Mouse (Mus musculus): ENCODE data around the gene Srgap1. TPM values are rescaled to one million over a fixed set of nuclear protein-coding genes. Genes with fewer than 3 reads are reported as not detected.
A peak's percentile ranks its signal among the peaks of the same experiment; 100 is the strongest.

The Srgap1 gene
- polyA plus RNA-seq, 1 experiment from 2014 or later: 40.9 TPM

DNA sequence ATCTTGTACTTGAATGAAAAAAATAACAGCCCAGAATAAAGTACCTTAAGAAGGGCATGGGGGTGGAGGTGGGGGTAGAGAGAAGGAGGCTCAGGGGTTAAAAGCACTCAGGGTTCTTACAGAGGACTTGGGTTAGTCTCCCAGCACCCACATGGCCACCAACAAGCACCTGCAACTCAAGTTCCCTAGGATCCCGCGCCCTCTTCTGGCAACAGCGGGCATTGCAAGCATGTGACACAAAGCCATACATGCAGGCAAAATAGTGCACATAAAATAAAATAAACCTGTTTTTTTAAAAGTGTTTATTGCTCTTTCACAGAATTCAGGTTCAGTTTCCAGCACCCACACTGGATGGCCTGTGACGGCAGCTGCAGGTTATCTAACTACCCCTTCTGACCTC lies 6.7 kb downstream of the Srgap1 start:
- WGBS: 46% methylated on average over 4 of the region's 4 CpGs
- Histone ChIP-seq H3K4me1 (replicated peaks) (peaks cover 21% of the 10 kb centered on the region), H3K27ac (no peak overlapping the region), H3K4me2 (replicated peaks) (no peak overlapping the region), H3K4me3 (replicated peaks) (no peak overlapping the region), H3K9me3 (no peaks in the 10 kb centered on the region; the same call in 1 of the 2 replicates), H3K36me3 (peaks cover 27% of the 10 kb centered on the region), H3K9ac (replicated peaks) (no peak overlapping the region), H3K27me3 (no peaks in the 10 kb centered on the region)
- ATAC-seq: no peak

GRCm38 (mm10) chr10:122039566-122039965 lies 7.5 kb downstream of the Srgap1 start:
- Histone ChIP-seq H3K4me1 (replicated peaks) (peaks cover 15% of the 10 kb centered on the region), H3K27ac (no peak overlapping the region), H3K9ac (replicated peaks) (no peak overlapping the region), H3K36me3 (peaks cover 27% of the 10 kb centered on the region), H3K27me3 (no peaks in the 10 kb centered on the region), H3K4me2 (replicated peaks) (no peak overlapping the region), H3K4me3 (replicated peaks) (no peak overlapping the region), H3K9me3 (no peaks in the 10 kb centered on the region; the same call in 1 of the 2 replicates)
- ATAC-seq: no peak
- 93% methylated on average over 4 of the region's 4 CpGs for WGBS

DNA sequence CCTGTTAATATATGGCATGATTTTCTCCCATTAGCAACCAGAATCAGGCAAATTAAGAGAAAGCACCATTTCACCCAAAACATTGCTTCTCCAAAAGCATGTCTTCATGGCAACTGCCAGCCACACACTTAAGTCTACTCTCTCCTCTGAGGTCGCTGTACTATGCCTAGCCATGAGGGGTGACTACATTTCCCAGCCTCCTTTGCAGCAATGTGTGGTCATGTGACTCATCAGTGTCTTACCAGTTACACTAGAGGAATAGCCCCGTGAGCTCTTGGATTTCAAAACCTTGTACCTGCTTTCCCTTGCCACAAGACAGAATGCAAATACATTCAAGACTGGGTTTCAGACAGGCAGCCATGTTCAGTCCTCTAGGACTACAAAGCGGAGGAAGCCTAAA lies 8.6 kb downstream of the Srgap1 start:
- H3K4me2 ChIP-seq (replicated peaks): no peak overlapping the region

DNA sequence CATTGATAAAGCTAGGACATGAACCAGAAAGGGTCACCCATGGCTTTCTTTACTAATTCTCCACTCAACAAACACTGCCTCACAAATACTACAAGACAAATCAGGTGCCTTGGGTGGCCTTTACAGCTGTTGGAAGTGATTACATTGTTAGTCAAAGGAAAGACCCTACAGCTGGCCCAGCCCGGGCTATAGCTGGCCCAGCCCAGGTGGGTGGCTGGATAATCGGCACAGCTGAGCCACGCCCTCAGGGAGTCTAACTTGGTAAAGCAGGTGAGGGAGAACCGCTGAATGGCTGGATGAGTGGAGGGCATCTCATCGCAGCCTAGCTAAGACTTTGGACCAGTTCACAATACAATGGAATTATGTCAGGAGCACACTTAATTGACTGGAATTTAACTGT lies 13.8 kb downstream of the Srgap1 start:
- Histone ChIP-seq H3K36me3 (peaks cover 19% of the 10 kb centered on the region), H3K9ac (replicated peaks) (no peak overlapping the region), H3K4me1 (replicated peaks) (no peaks in the 10 kb centered on the region), H3K4me3 (replicated peaks) (no peak overlapping the region), H3K27me3 (no peaks in the 10 kb centered on the region), H3K4me2 (replicated peaks) (no peak overlapping the region), H3K9me3 (no peaks in the 10 kb centered on the region), H3K27ac (no peak overlapping the region)
- 83% methylated on average over 5 of the region's 5 CpGs for WGBS
- no peak for ATAC-seq

More for the DNA sequence above, 8.6 kb downstream of the Srgap1 start:
- H3K36me3 ChIP-seq: peaks cover 27% of the 10 kb centered on the region
- 57% methylated on average over 3 of the region's 3 CpGs for WGBS
- H3K4me3 ChIP-seq (replicated peaks): no peak overlapping the region
- no peak overlapping the region for H3K9ac ChIP-seq (replicated peaks)
- H3K27ac ChIP-seq: no peak overlapping the region
- H3K9me3 ChIP-seq: no peaks in the 10 kb centered on the region; the same call in 1 of the 2 replicates
- H3K4me1 ChIP-seq (replicated peaks): peaks cover 11% of the 10 kb centered on the region
- no peaks in the 10 kb centered on the region for H3K27me3 ChIP-seq
- peak; percentile 73; the same call in 1 of the 2 replicates for ATAC-seq

DNA sequence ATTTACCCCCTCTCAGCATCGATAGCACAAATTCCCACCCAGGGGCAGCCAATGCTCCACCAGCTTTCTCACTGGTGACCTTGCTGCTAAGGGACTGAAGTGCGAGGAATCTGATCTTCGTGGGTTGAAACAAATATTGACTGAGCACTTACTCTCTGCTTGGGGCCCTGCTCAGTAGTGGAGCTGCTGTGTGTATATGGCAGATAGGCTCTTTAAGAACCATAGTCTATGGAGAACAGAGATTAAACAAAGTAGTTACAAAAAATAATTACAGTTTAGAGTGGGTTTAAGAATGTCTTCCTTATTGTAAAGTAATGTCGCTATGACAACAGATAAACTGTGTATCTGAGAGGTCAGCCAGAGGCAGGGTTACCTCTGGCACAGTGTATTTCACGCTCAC lies 16.7 kb downstream of the Srgap1 start:
- Histone ChIP-seq H3K9ac (replicated peaks) (no peak overlapping the region), H3K4me1 (replicated peaks) (no peaks in the 10 kb centered on the region), H3K4me2 (replicated peaks) (no peak overlapping the region), H3K36me3 (peaks cover 11% of the 10 kb centered on the region), H3K27ac (no peak overlapping the region), H3K27me3 (no peaks in the 10 kb centered on the region), H3K4me3 (replicated peaks) (no peak overlapping the region), H3K9me3 (no peaks in the 10 kb centered on the region)
- ATAC-seq: no peak
- 87% methylated on average over 5 of the region's 5 CpGs for WGBS

GRCm38 (mm10) chr10:122029738-122030137 lies 17.4 kb downstream of the Srgap1 start:
- no peak overlapping the region for H3K4me2 ChIP-seq (replicated peaks)
- peaks cover 16% of the 10 kb centered on the region for H3K36me3 ChIP-seq
- H3K9ac ChIP-seq (replicated peaks): no peak overlapping the region
- H3K4me3 ChIP-seq (replicated peaks): no peak overlapping the region
- no peaks in the 10 kb centered on the region for H3K27me3 ChIP-seq
- H3K4me1 ChIP-seq (replicated peaks): no peaks in the 10 kb centered on the region
- no peak for ATAC-seq
- H3K9me3 ChIP-seq: no peaks in the 10 kb centered on the region
- no peak overlapping the region for H3K27ac ChIP-seq
- WGBS: 83% methylated on average over 7 of the region's 7 CpGs

DNA sequence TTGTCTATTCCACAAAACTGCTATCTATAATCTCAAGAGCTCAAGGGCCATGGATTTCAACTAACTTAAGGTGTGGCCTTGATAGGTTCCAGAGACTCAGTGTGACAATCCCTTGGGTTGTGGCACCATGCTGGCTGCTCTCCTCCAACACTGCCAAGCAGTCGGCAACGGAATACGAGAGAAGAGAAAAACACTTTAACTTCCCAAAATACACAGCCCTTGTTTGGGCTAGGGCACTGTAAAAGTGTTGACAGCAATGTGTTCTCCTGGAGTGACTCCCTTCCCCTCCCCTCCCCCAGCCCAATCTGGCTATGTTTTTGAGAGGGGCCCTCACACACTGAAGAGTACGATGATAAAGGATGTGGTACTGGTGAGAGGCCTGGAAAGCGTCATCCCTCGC lies 21.9 kb downstream of the Srgap1 start:
- WGBS: 94% methylated on average over 6 of the region's 6 CpGs
- H3K4me1 ChIP-seq (replicated peaks): no peaks in the 10 kb centered on the region
- no peak overlapping the region for H3K4me3 ChIP-seq (replicated peaks)
- no peak overlapping the region for H3K27ac ChIP-seq
- H3K9me3 ChIP-seq: no peaks in the 10 kb centered on the region; the same call in 1 of the 2 replicates
- no peak for ATAC-seq
- peaks cover 29% of the 10 kb centered on the region for H3K36me3 ChIP-seq
- H3K4me2 ChIP-seq (replicated peaks): no peak overlapping the region
- no peaks in the 10 kb centered on the region for H3K27me3 ChIP-seq
- no peak overlapping the region for H3K9ac ChIP-seq (replicated peaks)

- Histone ChIP-seq H3K9me3 (no peaks in the 10 kb centered on the region; the same call in 1 of the 2 replicates), H3K27ac (no peak overlapping the region), H3K36me3 (peaks cover 22% of the 10 kb centered on the region), H3K4me1 (replicated peaks) (peaks cover 22% of the 10 kb centered on the region), H3K4me2 (replicated peaks) (no peak overlapping the region), H3K27me3 (no peaks in the 10 kb centered on the region), H3K9ac (replicated peaks) (no peak overlapping the region), H3K4me3 (replicated peaks) (no peak overlapping the region)
- ATAC-seq: no peak
- WGBS: 95% methylated on average over 5 of the region's 5 CpGs
These were observed 26.2 kb downstream of the Srgap1 start for GRCm38 (mm10) chr10:122020906-122021305.

- H3K27ac ChIP-seq: no peak overlapping the region
- H3K36me3 ChIP-seq: peaks cover 18% of the 10 kb centered on the region
- no peak overlapping the region for H3K4me3 ChIP-seq (replicated peaks)
- no peak overlapping the region for H3K9ac ChIP-seq (replicated peaks)
- no peak overlapping the region for H3K4me2 ChIP-seq (replicated peaks)
- H3K9me3 ChIP-seq: no peaks in the 10 kb centered on the region; the same call in 1 of the 2 replicates
- 92% methylated on average over 5 of the region's 5 CpGs for WGBS
- no peak for ATAC-seq
- peaks cover 22% of the 10 kb centered on the region for H3K4me1 ChIP-seq (replicated peaks)
- H3K27me3 ChIP-seq: no peaks in the 10 kb centered on the region
These were observed 26.9 kb downstream of the Srgap1 start for GRCm38 (mm10) chr10:122020255-122020654.

DNA sequence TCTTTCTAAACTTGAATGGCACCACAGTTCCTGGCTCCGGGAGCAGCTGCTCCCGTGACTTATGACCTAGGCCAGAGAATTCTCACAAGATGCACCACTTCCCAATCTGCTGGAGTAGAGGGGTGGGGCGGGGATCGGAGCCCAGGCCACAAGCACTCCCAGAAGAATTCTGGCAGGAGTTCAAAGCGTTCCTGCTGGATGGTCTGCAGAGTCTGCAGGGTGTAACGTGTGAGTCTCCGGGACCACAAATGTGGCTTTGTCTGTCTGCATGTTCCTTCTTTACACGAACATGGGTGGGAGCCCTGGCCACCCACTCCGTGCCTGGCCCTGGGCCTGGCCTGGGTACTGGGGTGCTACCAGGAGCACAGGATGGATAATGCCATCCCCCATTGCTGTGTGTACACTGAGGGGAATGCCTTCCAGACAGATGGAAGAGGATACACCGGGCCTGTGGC lies 28.5 kb downstream of the Srgap1 start:
- WGBS: 65% methylated on average over 10 of the region's 10 CpGs

DNA sequence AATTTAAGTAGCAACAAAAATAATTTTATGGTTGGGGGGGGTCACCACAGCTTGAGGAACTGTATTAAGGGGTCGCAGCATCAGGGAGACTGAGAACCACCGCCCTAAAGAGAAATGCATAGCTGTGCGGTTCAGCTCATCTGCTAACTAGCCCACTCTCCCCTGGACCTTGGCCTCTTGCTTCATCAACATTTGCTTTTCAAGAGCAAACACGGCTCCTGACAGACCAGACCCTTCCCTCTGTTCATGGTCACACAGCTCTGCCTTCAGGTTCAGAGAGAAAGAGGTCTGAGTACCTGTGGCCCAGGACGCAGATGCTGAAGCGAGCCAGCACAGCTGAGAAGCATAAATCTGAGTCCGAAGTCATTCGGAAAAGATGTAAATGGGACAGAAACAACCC lies 29.4 kb downstream of the Srgap1 start:
- Histone ChIP-seq H3K27me3 (no peaks in the 10 kb centered on the region), H3K4me1 (replicated peaks) (peaks cover 22% of the 10 kb centered on the region), H3K27ac (no peak overlapping the region), H3K36me3 (no peaks in the 10 kb centered on the region), H3K9ac (replicated peaks) (no peak overlapping the region), H3K4me2 (replicated peaks) (no peak overlapping the region), H3K4me3 (replicated peaks) (no peak overlapping the region), H3K9me3 (no peaks in the 10 kb centered on the region)
- ATAC-seq: no peak
- WGBS: 86% methylated on average over 8 of the region's 8 CpGs

More for the DNA sequence above, 28.5 kb downstream of the Srgap1 start:
- H3K4me1 ChIP-seq (replicated peaks): peaks cover 22% of the 10 kb centered on the region
- H3K9ac ChIP-seq (replicated peaks): no peak overlapping the region
- H3K4me2 ChIP-seq (replicated peaks): no peak overlapping the region
- H3K9me3 ChIP-seq: no peaks in the 10 kb centered on the region
- no peak overlapping the region; the same call in 1 of the 2 replicates for H3K27ac ChIP-seq
- no peak overlapping the region for H3K4me3 ChIP-seq (replicated peaks)
- no peaks in the 10 kb centered on the region for H3K27me3 ChIP-seq
- ATAC-seq: peak; percentile 73
- peaks cover 3% of the 10 kb centered on the region for H3K36me3 ChIP-seq

DNA sequence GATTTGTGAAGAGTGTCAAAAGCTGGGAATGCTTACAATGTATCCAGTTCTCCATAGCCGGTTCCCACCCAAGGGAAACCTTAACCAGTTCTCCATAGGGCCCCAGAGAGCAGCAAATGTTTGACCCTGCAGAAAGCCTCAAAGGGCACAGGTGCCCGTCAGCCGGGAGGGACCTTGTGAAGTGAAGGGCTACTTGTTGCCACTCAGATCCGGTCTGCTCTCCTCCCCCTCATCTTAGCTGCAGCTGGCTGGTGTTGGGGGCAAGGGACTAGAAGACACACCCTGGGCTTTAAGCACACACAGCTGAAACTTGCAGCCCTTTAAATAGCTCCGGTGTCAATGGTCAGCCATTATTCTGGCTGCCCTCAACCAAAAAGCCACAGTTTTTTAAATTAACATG lies 30.1 kb downstream of the Srgap1 start:
- H3K9ac ChIP-seq (replicated peaks): no peak overlapping the region
- H3K4me3 ChIP-seq (replicated peaks): no peak overlapping the region
- no peak for ATAC-seq
- H3K9me3 ChIP-seq: no peaks in the 10 kb centered on the region
- H3K4me2 ChIP-seq (replicated peaks): no peak overlapping the region
- H3K27me3 ChIP-seq: no peaks in the 10 kb centered on the region
- no peaks in the 10 kb centered on the region for H3K36me3 ChIP-seq
- peaks cover 22% of the 10 kb centered on the region for H3K4me1 ChIP-seq (replicated peaks)
- 79% methylated on average over 5 of the region's 5 CpGs for WGBS
- H3K27ac ChIP-seq: no peak overlapping the region

DNA sequence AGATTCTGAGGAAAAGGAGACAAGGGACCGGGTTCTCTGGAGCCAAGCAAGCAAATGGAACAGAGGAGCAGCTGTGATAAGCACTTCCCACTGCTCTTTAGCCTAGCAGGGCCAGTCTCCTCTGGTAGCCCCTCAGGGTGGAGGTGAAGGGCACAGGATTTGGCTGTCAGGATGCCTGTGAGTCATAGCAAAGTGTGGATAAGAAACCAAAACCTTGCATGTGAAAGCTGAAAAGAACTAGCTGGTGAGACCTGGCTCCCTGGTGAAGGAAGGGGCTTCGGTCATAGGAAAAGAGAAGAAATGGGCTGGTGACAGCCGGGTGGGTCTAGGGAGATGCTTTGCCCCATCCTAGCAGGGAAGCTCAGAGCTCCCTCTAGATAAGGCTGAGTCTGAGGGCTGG lies 30.5 kb downstream of the Srgap1 start:
- WGBS: 90% methylated on average over 3 of the region's 3 CpGs
- no peaks in the 10 kb centered on the region for H3K36me3 ChIP-seq
- H3K9me3 ChIP-seq: no peaks in the 10 kb centered on the region
- H3K27ac ChIP-seq: no peak overlapping the region
- H3K27me3 ChIP-seq: no peaks in the 10 kb centered on the region
- H3K4me2 ChIP-seq (replicated peaks): no peak overlapping the region
- ATAC-seq: no peak
- H3K4me1 ChIP-seq (replicated peaks): peaks cover 22% of the 10 kb centered on the region
- no peak overlapping the region for H3K4me3 ChIP-seq (replicated peaks)
- no peak overlapping the region for H3K9ac ChIP-seq (replicated peaks)

Measured in midbrain, embryonic 13.5 days (tissue).